Comparison of ENCODE assay signal across 26 mouse cellular contexts in the genomic region with DNA sequence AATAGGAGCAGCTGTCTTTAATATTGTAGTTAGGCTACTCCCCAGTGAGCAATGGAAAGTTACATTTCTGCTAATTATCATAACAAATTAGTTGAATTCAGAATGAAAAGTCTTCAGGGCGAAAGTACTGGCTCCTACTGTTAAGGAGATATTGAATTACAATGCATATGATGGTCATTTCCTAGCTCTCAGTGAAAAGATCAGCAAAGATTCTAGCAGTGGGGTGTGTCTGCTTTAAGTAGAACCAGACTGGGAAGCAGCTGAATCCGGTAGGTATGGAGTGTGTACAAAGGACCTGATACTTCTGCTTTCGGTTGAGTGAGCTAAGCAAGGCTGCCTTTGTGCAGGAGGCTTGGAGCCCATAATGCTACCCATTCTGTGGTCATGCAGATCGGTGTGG. TPM values are rescaled to one million over a fixed set of nuclear protein-coding genes. Genes with fewer than 3 reads are reported as not detected.
DNase-seq lines count a peak whose midpoint lies in the region; ATAC-seq lines count a peak whose summit lies in the region.
"Had no signal": no experiment of that assay in that cellular context is flagged by ENCODE, and none has a peak within 500 bp of the region (broad histone marks: within the 10 kb centered on the region; RNA-seq: fewer than 3 reads in every experiment).

No protein-coding gene starts in this region.

- no peaks in the 10 kb centered on the region for H3K9me3 ChIP-seq in forebrain, embryonic 10.5 days
- H3K9me3 ChIP-seq in forebrain, embryonic 16.5 days (ENCODE audit: control insufficient read depth, low read length): no peaks in the 10 kb centered on the region
- no peaks in the 10 kb centered on the region for H3K9me3 ChIP-seq in embryonic facial prominence, embryonic 12.5 days
- H3K9me3 ChIP-seq: heart, embryonic 10.5 days; hindbrain, embryonic 15.5 days; intestine, embryonic 15.5 days; liver, embryonic 15.5 days had no signal

- no peak overlapping the region for H3K9ac ChIP-seq in forebrain, embryonic 16.5 days (replicated peaks; ENCODE audit: low read depth, low read length)
- H3K9ac ChIP-seq in embryonic facial prominence, embryonic 12.5 days: no peak overlapping the region
- H3K9ac ChIP-seq: forebrain, postnatal 0 days; hindbrain, embryonic 15.5 days; intestine, embryonic 15.5 days; liver, embryonic 15.5 days had no signal

- H3K27ac ChIP-seq in forebrain, embryonic 10.5 days: no peak overlapping the region
- H3K27ac ChIP-seq in forebrain, embryonic 16.5 days (ENCODE audit: low read length): no peak overlapping the region
- H3K27ac ChIP-seq in embryonic facial prominence, embryonic 12.5 days: no peak overlapping the region
- H3K27ac ChIP-seq: heart, embryonic 10.5 days; hindbrain, embryonic 15.5 days; intestine, embryonic 15.5 days; liver, embryonic 15.5 days had no signal

- no peak overlapping the region for H3K4me2 ChIP-seq in forebrain, embryonic 16.5 days (ENCODE audit: low read length)
- no peak overlapping the region for H3K4me2 ChIP-seq in embryonic facial prominence, embryonic 12.5 days (replicated peaks)
- H3K4me2 ChIP-seq: hindbrain, embryonic 15.5 days; intestine, embryonic 15.5 days; liver, embryonic 15.5 days had no signal

- H3K4me1 ChIP-seq in forebrain, embryonic 10.5 days: peaks cover 8% of the 10 kb centered on the region
- H3K4me1 ChIP-seq in forebrain, embryonic 16.5 days (replicated peaks; ENCODE audit: control insufficient read depth, insufficient read depth, low read length): no peaks in the 10 kb centered on the region
- no peaks in the 10 kb centered on the region; the same call in 1 of the 2 replicates for H3K4me1 ChIP-seq in embryonic facial prominence, embryonic 12.5 days
- H3K4me1 ChIP-seq: heart, embryonic 10.5 days; hindbrain, embryonic 15.5 days; intestine, embryonic 15.5 days; liver, embryonic 15.5 days had no signal

- no peaks in the 10 kb centered on the region; the same call in 1 of the 2 replicates for H3K27me3 ChIP-seq in forebrain, embryonic 10.5 days (ENCODE audit: poor library complexity, severe bottlenecking)
- peaks cover 3% of the 10 kb centered on the region; the same call in 1 of the 2 replicates for H3K27me3 ChIP-seq in forebrain, embryonic 16.5 days (replicated peaks; ENCODE audit: control insufficient read depth, insufficient read depth, low read length)
- no peaks in the 10 kb centered on the region for H3K27me3 ChIP-seq in embryonic facial prominence, embryonic 12.5 days
- no peaks in the 10 kb centered on the region for H3K27me3 ChIP-seq in splenic B cell, adult 2 months (ENCODE audit: control insufficient read depth, insufficient read depth, low read length, poor library complexity, severe bottlenecking)
- H3K27me3 ChIP-seq: hindbrain, embryonic 15.5 days; intestine, embryonic 15.5 days; liver, embryonic 15.5 days had no signal

- H3K4me3 ChIP-seq in forebrain, embryonic 10.5 days: no peak overlapping the region
- no peak overlapping the region for H3K4me3 ChIP-seq in forebrain, embryonic 16.5 days (replicated peaks; ENCODE audit: low read length)
- no peak overlapping the region for H3K4me3 ChIP-seq in embryonic facial prominence, embryonic 12.5 days
- H3K4me3 ChIP-seq: heart, embryonic 10.5 days; hindbrain, embryonic 15.5 days; intestine, embryonic 15.5 days; liver, embryonic 15.5 days had no signal

- ATAC-seq in forebrain, embryonic 16.5 days: no peak
- 0 out of 2 replicates have a peak, but pooled peaks have one; percentile 60 for ATAC-seq in embryonic facial prominence, embryonic 12.5 days (ENCODE audit: insufficient number of reproducible peaks, insufficient read depth, low FRiP score, low TSS enrichment)
- ATAC-seq: CD4-positive, CD25-positive, alpha-beta regulatory T cell, adult 4 months; forebrain, postnatal 0 days; intestine, embryonic 15.5 days had no signal

- no peaks in the 10 kb centered on the region for H3K36me3 ChIP-seq in forebrain, embryonic 10.5 days (replicated peaks)
- H3K36me3 ChIP-seq in forebrain, embryonic 16.5 days (ENCODE audit: control insufficient read depth, insufficient read depth): no peaks in the 10 kb centered on the region
- H3K36me3 ChIP-seq in embryonic facial prominence, embryonic 12.5 days: no peaks in the 10 kb centered on the region
- no peaks in the 10 kb centered on the region for H3K36me3 ChIP-seq in splenic B cell, adult 2 months (ENCODE audit: control insufficient read depth, insufficient read depth, low read length, poor library complexity, severe bottlenecking)
- H3K36me3 ChIP-seq: heart, embryonic 10.5 days; hindbrain, embryonic 15.5 days; intestine, embryonic 15.5 days; liver, embryonic 15.5 days had no signal

- WGBS in forebrain, embryonic 10.5 days: 33% methylated on average over 4 of the region's 4 CpGs
- 35% methylated on average over 4 of the region's 4 CpGs for WGBS in forebrain, embryonic 16.5 days
- 23% methylated on average over 4 of the region's 4 CpGs for WGBS in embryonic facial prominence, embryonic 12.5 days

- peak; percentile 16 for DNase-seq in forebrain, embryonic 10.5 days (ENCODE audit: extremely low spot score, low spot score)
- peak; percentile 84 for DNase-seq in ZHBTc4 (ENCODE audit: low read depth, low spot score)
- DNase-seq in splenic B cell, adult 2 months (ENCODE audit: low read depth, low spot score): peak; percentile 4
- no peak for DNase-seq in urinary bladder, postnatal 36 days (ENCODE audit: low spot score in 2 of 2)
- DNase-seq in yolk sac, embryonic 10.5 days (ENCODE audit: low spot score): no peak
- DNase-seq: adrenal gland, adult 8-10 months; cerebellum, adult 9-11 months; forebrain, postnatal 0 days; kidney, postnatal 4 days; midbrain, embryonic 14.5 days; right cerebral cortex, postnatal 14 days; spleen, adult 18-20 months; thymus, adult 18-20 months had no signal

RNA-seq across cellular contexts. Expression of gene 4933412E24Rik, which starts 32.6 kb away (rescaled TPM):
- not detected in 2 replicates for polyA plus RNA-seq in forebrain, embryonic 10.5 days (2016; fragmentation: Nextera tagmentation; extraction: Ambion mirVana)
- not detected in 2 replicates for polyA plus RNA-seq in forebrain, embryonic 16.5 days (2015; fragmentation: Nextera tagmentation; extraction: Ambion mirVana)
- not detected in 2 replicates for polyA plus RNA-seq in embryonic facial prominence, embryonic 12.5 days (2016; fragmentation: Nextera tagmentation; extraction: Ambion mirVana)
- polyA plus RNA-seq: CD4-positive, CD25-positive, alpha-beta regulatory T cell, adult 4 months; forebrain, postnatal 0 days; heart, embryonic 10.5 days; heart, postnatal 0 days; hindbrain, embryonic 15.5 days; intestine, embryonic 15.5 days; kidney, embryonic 14.5 days; limb, embryonic 14.5 days; liver, embryonic 15.5 days; lung, embryonic 16.5 days; midbrain, embryonic 14.5 days; neural tube, embryonic 14.5 days; stomach, embryonic 14.5 days had no signal

Comparison
In these comparisons a context has a peak if more than half of its experiments do, and no peak if none do; other contexts are left out.
1. DNase-seq: peak in forebrain, embryonic 10.5 days (single experiment), ZHBTc4 (single experiment) and splenic B cell, adult 2 months (single experiment); none in urinary bladder, postnatal 36 days (0 of 2) and yolk sac, embryonic 10.5 days (single experiment).